Mouse (Mus musculus) large intestine, adult 2 months (tissue): ENCODE measurements around the gene Gbgt1. TPM values are rescaled to one million over a fixed set of nuclear protein-coding genes. Genes with fewer than 3 reads are reported as not detected.
"Not testable (repeated sequence)": the region's sequence is repeated elsewhere in the genome, so short reads cannot be mapped to it uniquely, and the experiment has no call there.

ENCODE experiments used
- DNase-seq: peaks from one replicate; pipeline ENCODE4 v3.0.0-alpha.2; 2012; ENCODE audit warnings: low read depth, low spot score
- WGBS: fragments of 180-500 bp; shearing (Covaris S2); methylation state at CpG from one replicate; pipeline ENCODE4 v1.1.7; 2018; 5-methylcytosine and 5-hydroxymethylcytosine counted together
- polyA plus RNA-seq: library from polyadenylated mRNA; depleted of rRNA; stranded (reverse); fragments of >200 nt; gene quantifications from 2 replicates; pipeline ENCODE4 v1.2.3, GENCODE M21; 2012

The Gbgt1 gene
- polyA plus RNA-seq, 1 experiment = 5.6 TPM

DNA sequence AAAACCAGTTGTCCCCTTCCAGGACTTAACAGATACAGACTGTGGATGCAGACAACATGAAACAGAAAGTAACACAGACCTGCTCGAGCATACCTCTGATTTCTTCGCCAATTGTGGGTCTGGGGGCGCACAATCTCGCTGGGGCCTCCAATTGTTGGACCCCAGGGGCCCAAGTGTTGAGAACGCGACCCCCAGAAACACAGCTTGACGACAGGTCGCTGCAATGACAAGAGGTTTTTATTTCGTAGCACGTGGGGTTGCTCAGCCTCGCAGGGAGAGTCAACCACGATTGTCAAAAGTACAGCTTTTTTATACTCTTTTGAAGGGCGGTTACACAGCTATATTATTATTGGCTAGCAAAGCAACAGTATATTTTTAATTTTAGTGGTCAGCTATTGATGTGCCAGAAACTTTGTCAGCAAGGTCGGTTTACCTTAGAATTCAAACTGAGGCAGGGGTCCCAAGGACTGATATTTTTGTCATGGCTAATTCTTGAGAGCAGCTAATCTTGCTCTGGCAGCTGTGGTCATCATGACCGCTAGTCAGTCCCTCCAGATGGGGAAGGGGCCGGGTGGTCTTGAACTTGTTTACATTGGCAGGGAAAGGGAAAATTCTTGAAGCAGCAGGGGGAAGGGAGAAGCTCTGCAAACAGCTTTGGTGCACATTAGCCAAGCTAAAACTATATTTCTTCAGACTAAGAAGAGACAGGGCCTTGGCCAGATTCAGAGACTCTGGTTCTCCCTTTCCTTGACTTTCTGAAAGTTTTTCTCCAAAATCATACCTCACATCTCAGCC, 693 bp upstream of the Gbgt1 start:
- DNase-seq = no peak
- WGBS = 79% methylated on average over 16 of the region's 16 CpGs

DNA sequence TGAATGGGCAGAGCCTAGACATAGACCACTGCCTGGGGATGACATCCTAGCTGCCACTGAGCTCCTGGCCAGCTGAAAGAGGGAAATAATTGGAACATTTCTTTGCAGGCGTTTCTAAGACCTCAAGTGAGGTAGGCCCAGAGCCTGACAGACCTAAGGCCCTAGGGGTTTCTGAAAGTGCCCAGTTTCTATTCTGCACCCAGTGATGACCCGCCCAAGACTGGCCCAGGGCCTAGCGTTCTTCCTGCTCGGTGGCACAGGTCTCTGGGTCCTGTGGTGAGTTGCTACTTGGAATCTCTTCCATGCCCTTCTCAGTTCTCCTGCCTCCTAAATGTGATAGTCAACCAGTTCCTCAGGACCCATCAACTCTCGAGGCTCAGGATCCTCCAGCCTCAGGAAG, 870 bp downstream of the Gbgt1 start:
- WGBS = 92% methylated on average over 5 of the region's 5 CpGs
- DNase-seq = no peak

DNA sequence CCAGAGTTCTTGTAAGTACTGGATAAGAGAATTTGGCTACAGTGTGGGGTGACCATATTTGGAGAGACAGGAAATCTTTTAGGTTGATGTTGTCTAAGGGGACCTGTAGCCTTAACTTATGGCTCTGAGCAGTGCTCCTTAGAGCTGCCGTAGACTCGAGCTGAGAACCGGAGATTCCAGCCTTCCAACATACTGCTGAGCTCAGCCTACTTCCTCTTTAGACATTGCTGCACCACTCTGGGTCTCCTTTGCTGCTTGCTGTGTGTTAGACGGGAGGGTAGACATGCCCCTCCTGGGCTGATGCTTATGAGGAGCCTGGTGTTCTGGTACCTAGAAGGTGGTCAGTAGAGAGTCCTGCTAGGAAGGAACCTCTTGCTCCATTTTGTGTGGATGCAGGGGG, 1.7 kb downstream of the Gbgt1 start:
- 83% methylated on average over 4 of the region's 4 CpGs for WGBS

DNA sequence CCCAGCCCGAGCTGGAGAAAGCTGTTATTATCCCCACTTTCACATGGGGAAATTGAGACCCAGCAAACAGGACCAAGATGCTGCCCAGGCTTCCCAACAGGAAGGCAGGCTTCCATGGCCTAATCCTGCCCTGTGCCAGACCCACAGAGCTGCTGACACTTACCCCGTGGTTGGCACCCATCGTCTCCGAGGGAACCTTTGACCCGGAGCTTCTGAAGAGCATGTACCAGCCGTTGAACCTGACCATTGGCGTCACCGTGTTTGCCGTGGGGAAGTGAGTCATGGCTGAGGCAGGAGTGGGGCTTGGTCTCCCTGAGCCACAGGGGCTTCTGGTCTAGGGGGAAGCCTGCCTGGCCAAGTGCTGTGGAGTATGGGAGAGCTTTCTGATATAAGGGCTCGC, 6.3 kb downstream of the Gbgt1 start:
- 63% methylated on average over 10 of the region's 10 CpGs for WGBS
- no peak for DNase-seq

More for the DNA sequence above, 1.7 kb downstream of the Gbgt1 start:
- DNase-seq = no peak

DNA sequence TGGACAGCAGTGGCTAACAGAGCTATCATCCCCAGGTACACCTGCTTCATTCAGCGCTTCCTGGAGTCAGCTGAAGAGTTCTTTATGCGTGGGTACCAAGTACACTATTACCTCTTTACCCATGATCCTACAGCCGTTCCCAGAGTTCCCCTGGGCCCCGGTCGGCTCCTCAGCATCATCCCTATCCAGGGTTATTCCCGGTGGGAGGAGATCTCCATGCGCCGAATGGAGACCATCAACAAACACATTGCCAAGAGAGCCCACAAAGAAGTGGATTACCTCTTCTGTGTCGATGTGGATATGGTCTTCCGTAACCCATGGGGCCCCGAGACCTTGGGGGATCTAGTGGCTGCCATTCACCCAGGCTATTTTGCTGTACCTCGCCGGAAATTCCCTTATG, 8.0 kb downstream of the Gbgt1 start:
- DNase-seq = no peak
- WGBS = 92% methylated on average over 13 of the region's 13 CpGs

DNA sequence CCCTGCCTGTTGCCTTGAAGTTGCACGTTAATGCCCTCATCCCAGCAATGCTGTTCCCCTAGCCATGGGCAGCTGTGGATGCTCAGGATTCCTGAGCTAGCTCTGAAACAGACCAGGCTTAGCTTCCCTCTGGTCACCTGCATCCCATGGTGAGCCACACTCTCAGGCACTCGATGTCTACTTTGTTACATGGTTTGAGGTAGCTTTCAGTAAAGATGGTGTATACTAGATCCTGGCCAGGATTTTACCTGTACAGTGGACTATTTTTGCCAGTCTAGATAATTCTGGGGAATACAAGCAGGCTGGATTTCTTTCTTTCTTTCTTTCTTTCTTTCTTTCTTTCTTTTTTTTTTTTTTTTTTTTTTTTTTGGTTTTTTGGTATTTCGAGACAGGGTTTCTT, 9.1 kb downstream of the Gbgt1 start, which contains the start of gene Gm10134:
TSS of gene Gm10134 (plus strand) at position 301 of the 400 bp plus-strand sequence.
- 82% methylated on average over 3 of the region's 3 CpGs for WGBS
- no peak for DNase-seq

DNA sequence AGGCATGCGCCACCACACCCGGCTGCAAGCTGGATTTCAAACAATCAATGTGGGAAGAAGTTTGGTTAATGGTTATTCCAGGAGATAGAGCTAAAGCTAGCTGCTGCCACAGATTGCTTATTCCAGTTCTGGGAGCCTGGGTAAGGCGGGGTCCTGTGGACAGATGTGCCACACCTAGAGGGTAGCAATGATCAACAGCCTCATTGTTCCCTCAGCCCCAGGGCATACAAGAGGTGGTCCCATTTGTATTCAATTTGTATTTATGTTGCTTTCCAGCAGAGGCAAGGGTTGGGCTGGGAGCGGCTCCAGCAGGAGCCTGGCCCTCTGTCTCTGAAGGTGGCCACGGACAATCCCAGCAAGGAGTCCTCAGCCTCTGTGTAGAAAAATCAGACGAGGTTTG, 9.6 kb downstream of the Gbgt1 start:
- 58% methylated on average over 6 of the region's 6 CpGs for WGBS
- no peak for DNase-seq

DNA sequence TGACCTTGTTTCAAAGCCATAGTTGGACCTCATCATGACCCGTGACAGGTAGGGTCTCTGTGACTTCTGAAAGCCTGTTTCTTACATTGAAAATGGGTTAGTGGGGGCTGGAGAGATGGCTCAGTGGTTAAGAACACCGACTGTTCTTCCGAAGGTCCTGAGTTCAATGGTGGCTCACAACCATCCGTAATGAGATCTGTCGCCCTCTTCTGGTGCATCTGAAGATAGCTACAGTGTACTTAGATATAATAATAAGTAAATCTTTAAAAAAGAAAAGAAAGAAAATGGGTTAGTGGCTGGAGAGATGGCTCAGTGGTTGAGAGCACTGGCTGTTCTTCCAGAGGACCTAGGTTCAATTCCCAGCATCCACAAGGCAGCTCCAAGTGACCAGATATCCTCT, 14.9 kb downstream of the Gbgt1 start:
- not testable (repeated sequence) for DNase-seq
- whole genome bisulfite sequencing = 53% methylated on average over 5 of the region's 5 CpGs

DNA sequence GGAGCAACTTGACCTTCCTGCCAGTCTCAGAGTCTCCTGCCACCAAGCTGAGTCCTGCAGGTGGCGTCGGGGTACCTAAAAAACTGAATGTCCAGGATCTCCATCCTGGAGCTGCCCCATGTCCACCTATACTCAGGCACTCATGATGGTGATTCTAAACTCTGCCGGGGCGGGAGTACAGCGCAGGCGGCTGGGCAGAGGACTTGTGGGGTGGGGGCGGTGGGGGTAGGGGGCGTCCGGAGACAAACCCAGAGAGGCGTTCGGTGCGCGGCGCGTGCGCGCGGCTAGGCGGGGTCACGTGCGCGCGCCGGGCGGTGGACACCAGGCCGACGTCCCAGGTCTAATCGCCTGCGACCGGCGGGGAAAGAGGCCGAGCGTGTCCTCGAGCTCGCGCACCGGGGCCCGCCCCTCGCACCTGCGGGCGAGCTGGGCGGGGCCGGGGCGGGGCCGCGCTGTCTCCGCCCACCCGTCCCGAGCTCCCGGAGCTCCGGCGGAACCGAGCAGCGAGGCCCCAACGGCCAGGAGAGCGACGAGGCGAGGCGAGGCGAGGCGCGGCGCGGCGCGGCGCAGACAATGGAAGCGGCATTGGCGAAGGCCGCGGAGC, 16.2 kb downstream of the Gbgt1 start, which contains the start of gene Ralgds:
TSS of gene Ralgds (plus strand) at position 328 of the 604 bp plus-strand sequence.
- WGBS = under 1% methylated on average over 71 of the region's 71 CpGs
- no peak for DNase-seq

DNA sequence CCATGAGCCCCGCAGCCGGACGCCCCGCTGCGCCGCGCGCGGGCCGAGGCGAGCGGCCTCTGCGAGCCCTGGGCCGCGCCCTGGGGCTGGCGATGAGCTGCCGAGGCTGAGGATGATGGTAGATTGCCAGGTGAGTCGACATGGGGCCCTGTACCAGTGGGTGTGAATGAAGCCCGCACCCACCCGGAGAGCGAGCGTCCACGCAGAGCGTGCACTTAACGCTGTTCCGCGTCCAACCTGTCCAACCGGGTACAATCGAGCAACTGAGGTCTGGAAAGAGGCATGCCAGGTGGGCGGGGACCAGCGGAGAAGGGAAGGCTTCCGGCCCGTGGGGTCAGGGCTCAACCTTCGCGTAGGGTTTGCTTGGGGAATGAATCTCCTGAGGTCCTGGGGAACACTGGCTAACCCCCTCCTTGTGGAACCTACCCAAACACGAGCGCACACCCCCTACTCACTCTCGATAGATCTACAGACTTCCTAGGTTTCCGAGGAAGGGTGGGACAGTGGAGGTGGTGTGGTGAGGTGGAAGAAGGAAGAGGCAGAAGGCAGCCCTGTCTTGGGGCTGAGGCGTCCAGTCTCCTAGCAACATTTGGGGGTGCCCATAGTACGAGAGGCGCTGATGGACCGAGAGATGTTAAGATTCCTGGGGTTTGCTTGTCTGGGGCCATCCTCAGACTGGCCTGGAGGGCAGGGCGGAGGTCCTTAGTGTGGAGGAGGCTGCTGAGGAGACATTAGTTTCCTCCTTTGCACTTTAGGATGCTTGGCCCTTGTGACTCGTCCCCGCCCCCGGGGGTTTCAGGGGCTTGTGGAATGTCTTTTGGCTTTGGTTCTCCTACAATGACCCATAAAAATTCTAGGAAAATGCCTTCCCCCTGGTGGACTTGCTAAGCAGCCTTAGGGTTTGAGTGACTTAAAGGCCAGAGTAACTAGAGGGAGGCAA, 17.0 kb downstream of the Gbgt1 start:
- 4% methylated on average over 47 of the region's 47 CpGs for WGBS
- no peak for DNase-seq

DNA sequence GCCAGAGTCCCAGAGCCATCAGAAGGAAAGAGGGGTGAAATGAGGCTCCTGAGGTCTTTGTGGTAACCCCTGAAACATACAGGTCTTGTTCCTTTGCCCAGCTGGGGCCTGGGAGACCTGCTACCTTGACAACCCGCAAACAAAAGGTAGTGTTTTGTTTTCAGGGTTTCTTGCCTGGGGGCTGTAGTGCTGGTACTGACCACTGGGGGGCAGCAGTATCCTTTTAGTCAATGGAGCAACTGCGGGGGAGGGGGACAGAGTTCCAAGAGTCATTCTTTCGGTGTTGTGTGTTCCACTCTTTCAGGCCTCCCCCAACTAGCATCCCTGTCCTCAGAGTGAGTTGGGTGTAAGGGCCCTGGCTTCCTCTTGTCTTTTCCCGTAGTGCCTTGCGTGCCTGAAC, 17.8 kb downstream of the Gbgt1 start:
- 9% methylated on average over 5 of the region's 5 CpGs for WGBS
- DNase-seq = no peak

DNA sequence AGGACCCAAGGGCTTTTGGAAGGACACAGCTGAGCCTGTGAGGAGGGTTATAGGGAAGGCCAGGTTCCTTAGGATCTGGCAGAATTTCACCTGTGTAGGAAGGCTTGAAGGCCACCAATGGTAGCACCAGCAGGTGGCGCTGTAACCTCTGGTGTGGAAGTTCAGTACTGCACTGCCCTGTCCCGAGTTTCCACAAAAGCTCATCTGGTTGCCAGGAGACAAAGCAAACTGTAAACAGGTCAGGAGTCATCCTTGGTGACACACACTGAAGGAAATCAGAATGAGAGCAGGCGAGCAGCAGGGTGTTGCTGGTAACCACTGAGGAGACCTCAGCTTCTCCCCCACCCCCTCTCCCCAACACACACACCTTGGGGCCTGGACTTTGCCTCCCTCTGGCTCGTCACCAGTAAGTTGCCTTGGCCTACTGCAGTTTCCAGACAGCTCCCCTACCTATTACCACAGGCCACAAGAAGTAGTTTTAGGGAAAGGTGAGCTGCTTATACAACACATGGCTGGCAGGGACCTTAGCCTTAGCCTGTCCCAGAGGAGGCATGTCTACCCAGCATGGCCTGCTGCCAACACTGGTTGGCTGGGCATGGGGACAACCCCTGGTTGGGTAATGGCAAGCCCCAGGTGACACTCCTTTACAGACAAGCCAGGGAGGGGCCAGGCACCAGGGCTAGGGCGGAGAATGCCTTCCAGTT, 20.7 kb downstream of the Gbgt1 start:
- 13% methylated on average over 5 of the region's 5 CpGs for WGBS
- DNase-seq = peak; percentile 97

DNA sequence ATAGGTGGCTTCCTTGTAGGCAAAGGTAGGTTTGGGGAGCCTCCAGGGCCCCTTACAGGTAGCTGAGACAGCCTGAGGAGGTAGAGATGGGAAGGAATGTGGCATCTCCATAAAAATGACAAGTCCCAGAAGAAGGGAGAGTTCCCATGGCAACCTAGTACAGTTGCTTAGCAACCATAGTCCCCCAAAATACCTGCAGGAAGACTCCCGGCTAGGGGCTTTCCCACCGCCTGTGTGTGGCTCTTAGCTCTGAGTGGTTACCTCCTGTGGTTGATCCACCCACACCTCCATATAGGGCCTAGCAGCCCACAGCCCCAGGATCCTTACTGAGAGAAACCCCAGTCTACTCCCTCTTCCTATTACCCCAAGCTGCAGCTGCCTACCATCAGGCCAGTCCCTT, 21.5 kb downstream of the Gbgt1 start:
- WGBS = 60% methylated on average over 2 of the region's 2 CpGs
- no peak for DNase-seq

DNA sequence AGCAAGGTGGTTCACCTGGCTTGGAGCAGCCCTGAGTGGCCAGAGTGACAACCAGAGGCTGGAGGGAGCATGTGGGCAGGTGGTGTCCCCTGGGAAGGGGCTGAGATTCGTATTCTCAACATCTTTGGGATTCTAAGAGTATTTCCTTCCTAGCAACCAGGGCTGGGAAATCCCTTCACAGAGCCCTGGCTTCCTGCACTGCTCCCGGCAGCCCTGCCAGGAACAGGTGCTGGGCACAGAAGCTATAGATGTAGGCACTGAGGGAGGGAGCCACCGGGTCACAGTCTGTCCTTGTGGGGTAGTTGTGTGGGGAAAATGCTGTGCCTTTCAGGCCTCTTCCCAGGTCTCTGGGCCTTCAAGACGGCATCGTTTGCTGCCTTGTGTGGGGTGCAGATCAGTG, 23.9 kb downstream of the Gbgt1 start:
- DNase-seq = no peak
- WGBS = 77% methylated on average over 5 of the region's 5 CpGs

DNA sequence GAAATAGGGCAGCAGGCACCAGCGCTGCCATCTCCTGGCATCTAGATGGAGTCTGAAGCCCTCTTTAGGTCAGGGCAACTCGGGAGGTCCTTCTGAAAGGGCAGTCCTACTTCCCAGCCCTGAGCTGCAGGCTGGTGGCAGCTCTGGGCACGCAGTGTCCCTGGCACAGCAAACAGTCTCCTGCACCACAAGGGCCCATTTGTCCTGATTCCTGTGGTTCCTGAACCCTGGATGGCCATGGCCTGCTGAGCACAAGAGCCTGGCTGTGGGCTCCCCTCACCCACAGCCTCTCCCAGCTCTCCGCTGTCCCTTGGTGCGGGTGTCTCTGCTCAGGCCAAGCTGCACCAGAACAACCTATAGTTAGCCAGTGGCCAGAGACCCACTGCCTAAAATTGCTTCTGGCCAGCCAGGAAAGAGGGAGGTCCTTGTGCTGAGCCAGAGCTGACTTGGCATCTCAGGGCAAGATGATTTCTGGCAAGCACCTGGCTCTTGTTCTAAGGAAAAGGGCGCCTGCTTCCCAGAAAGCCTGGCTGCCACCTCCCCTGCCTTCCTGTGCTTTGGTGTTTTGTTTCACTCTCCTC, 25.0 kb downstream of the Gbgt1 start:
- no peak for DNase-seq
- 65% methylated on average over 6 of the region's 6 CpGs for WGBS

DNA sequence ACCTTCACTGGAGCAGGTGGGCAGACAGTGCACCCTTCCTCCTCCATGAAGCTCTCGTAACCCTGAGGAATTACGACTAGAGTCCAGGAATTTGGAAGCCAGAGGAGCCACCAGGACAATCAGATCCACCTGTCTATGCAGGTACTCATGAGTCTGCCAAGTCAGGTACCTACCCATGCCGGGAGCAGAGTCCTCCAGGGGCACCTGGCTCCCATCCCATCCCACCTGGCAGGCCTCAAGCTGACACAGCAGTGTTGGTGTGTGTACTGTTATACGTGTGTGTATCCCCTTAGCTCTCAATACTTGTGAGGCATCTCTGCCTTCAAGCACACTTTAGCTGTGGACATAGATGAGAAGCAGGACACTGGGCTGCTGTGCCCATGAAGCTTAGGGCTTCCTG, 25.5 kb downstream of the Gbgt1 start:
- WGBS = 32% methylated on average over 4 of the region's 4 CpGs
- DNase-seq = no peak

DNA sequence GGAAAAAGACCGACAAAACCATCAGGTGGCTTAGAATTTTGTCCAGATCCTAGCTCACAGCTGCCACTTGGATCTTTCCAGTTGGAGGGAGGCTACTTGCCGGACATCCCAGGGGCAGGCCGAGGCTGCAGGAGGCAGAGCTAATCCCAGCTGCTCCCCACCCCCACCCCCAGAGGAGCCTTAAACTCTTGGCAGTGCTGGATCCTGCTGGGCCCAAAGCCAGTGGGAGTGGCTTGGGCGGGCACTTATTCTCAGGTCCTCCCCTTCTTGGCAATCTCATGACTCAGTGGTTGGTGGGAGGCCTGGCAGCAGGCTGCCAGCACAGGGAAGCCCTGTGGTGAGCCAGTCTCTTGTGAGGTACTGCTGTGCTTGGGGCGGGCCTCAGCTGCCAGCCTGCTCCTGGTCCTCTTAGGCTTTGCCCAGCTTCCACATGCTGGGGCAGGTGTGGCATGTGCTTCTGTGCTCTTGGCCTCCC, 27.0 kb downstream of the Gbgt1 start:
- 9% methylated on average over 5 of the region's 5 CpGs for WGBS

DNA sequence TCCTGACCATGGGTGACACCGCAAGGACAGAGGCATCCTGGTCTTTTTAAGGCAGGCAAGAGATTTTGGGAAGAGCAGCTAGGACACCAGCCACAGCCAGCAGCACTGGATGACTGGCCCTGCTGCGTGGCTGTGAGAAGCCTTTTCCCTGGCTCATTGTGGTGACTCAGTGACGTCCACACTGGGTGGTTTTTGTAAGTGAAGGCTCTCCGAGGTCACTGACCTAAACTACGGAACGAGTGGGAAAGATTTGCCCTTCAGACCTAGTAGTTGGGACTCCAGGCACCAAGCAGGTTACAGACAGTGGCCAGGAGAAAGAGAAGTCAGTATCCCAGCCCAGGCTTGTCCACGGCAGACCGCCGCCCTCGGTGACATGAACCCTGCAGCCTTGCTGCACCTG, 27.7 kb downstream of the Gbgt1 start:
- no peak for DNase-seq
- WGBS = 74% methylated on average over 10 of the region's 10 CpGs

More for the DNA sequence above, 27.0 kb downstream of the Gbgt1 start:
- DNase-seq = peak; percentile 92
